Mouse (Mus musculus): ENCODE results near the gene Mroh2a.

DNA sequence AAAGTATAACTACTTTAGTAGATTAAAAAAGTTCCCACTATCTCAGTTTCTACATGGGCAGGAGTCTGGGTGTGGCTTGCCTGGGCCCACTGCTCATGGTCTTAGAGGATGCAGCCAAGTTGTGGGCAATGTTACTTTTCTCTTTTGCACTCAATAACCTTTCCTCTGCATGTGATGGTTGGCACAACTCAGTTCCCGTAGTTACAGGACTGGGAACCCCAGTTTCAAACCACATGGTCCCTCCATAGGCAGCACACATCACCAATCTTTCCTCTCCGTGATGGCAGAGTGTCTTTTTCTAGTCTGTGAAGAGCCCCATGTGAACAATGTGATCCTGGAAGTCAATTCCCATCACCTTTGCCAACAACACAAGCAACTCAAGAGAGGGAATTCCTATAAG lies 696 bp downstream of the Mroh2a start:
- TF ChIP-seq CTCF (IDR thresholded peaks at IDR 0.05; ENCODE audit: insufficient read depth, low read depth, low read length) (no peak), POLR2A (IDR thresholded peaks at IDR 0.05; ENCODE audit: insufficient read depth, low read depth, low read length) (no peak)

Measured in olfactory bulb, adult 2 months (tissue).